Mouse (Mus musculus) limb, embryonic 11.5 days (tissue): ENCODE results near the gene Fbxl19. TPM values are rescaled to one million over a fixed set of nuclear protein-coding genes. Genes with fewer than 3 reads are reported as not detected.

Experiments
- ATAC-seq: fragments of 200-750 bp; cut with Nextera tagmentation; 2 replicates; pipeline ENCODE4 v1.8.0; 2017; ENCODE audit warnings: low read depth; ENCODE audit not compliant: insufficient number of reproducible peaks, low FRiP score, low TSS enrichment
- DNase-seq: peaks from one replicate; pipeline ENCODE4 v3.0.0-alpha.2; 2015; ENCODE audit warnings: low spot score
- H3K27ac ChIP-seq: fragments of 300-500 bp; sonication (generic); replicated peaks from 2 replicates; pipeline ENCODE4 v1.5.1; 2014; ENCODE audit warnings: low read depth, mild to moderate bottlenecking, low read length
- H3K27me3 ChIP-seq: fragments of 300-500 bp; sonication (generic); 2 replicates; pipeline ENCODE4 v1.6.1; 2014; ENCODE audit warnings: mild to moderate bottlenecking, low read length, mixed read lengths; ENCODE audit not compliant: control insufficient read depth, insufficient read depth
- H3K36me3 ChIP-seq: fragments of 300-500 bp; sonication (generic); 2 replicates; pipeline ENCODE4 v1.6.1; 2014; ENCODE audit warnings: mild to moderate bottlenecking, low read length, moderate library complexity, mixed read lengths; ENCODE audit not compliant: control insufficient read depth, insufficient read depth
- H3K4me1 ChIP-seq: fragments of 300-500 bp; sonication (generic); 2 replicates; pipeline ENCODE4 v1.6.1; 2014; ENCODE audit warnings: low read length, mixed read lengths; ENCODE audit not compliant: control insufficient read depth, insufficient read depth
- H3K4me2 ChIP-seq: fragments of 300-500 bp; sonication (generic); 2 replicates; pipeline ENCODE4 v1.6.1; 2014; ENCODE audit warnings: low read depth, mild to moderate bottlenecking, moderate library complexity; ENCODE audit not compliant: severe bottlenecking
- H3K4me3 ChIP-seq: fragments of 300-500 bp; sonication (generic); 2 replicates; pipeline ENCODE4 v1.5.1; 2014; ENCODE audit warnings: low read depth, low read length
- H3K9ac ChIP-seq: fragments of 300-500 bp; sonication (generic); 2 replicates; pipeline ENCODE4 v1.6.1; 2014; ENCODE audit warnings: mild to moderate bottlenecking, low read length
- H3K9me3 ChIP-seq: fragments of 300-500 bp; sonication (generic); 2 replicates; pipeline ENCODE4 v1.6.1; 2016; ENCODE audit warnings: low read length; ENCODE audit not compliant: control insufficient read depth
- WGBS: fragments of 180-500 bp; shearing (Covaris S2); extraction: QIAGEN DNeasy Blood & Tissue Kit; methylation state at CpG from one replicate; pipeline ENCODE4 v1.1.7; 2014; 5-methylcytosine and 5-hydroxymethylcytosine counted together
- polyA plus RNA-seq: library from polyadenylated mRNA; unstranded; fragments of >200 nt; fragmentation: Nextera tagmentation; extraction: Ambion mirVana; gene quantifications from 2 replicates; pipeline ENCODE4 v1.2.1, GENCODE M21; 2014

The Fbxl19 gene
- polyA plus RNA-seq, 1 experiment from 2014 or later, result 10.9 TPM

GRCm38 (mm10) chr7:127809846-127810245 is 65.5 kb downstream of the Fbxl19 start:
- 89% methylated on average over 1 of the region's 1 CpGs for WGBS
- DNase-seq (no peak), ATAC-seq (no peak)
- Histone ChIP-seq H3K27ac (no peak overlapping the region), H3K9me3 (no peaks in the 10 kb centered on the region), H3K4me3 (no peak overlapping the region), H3K9ac (no peak overlapping the region), H3K27me3 (no peaks in the 10 kb centered on the region), H3K4me2 (no peak overlapping the region), H3K36me3 (no peaks in the 10 kb centered on the region), H3K4me1 (no peaks in the 10 kb centered on the region)

- no peaks in the 10 kb centered on the region for H3K4me1 ChIP-seq
- no peaks in the 10 kb centered on the region for H3K9me3 ChIP-seq
- H3K4me2 ChIP-seq, result no peak overlapping the region
- H3K27ac ChIP-seq, result no peak overlapping the region
- H3K9ac ChIP-seq, result no peak overlapping the region
- no peak for ATAC-seq
- WGBS, result 76% methylated on average over 10 of the region's 10 CpGs
- H3K27me3 ChIP-seq, result no peaks in the 10 kb centered on the region
- no peaks in the 10 kb centered on the region for H3K36me3 ChIP-seq
- no peak overlapping the region for H3K4me3 ChIP-seq
- DNase-seq, result no peak
Observed at GRCm38 (mm10) chr7:127810650-127811049, 66.3 kb downstream of the Fbxl19 start.

- Histone ChIP-seq H3K4me2 (no peak overlapping the region), H3K36me3 (no peaks in the 10 kb centered on the region), H3K9me3 (no peaks in the 10 kb centered on the region), H3K9ac (no peak overlapping the region), H3K4me3 (no peak overlapping the region), H3K27me3 (no peaks in the 10 kb centered on the region), H3K4me1 (no peaks in the 10 kb centered on the region), H3K27ac (no peak overlapping the region)
- 76% methylated on average over 4 of the region's 4 CpGs for WGBS
- DNase-seq, result no peak
- no peak for ATAC-seq
Observed at GRCm38 (mm10) chr7:127811240-127811639, 66.9 kb downstream of the Fbxl19 start.

- Histone ChIP-seq H3K4me2 (no peak overlapping the region), H3K27me3 (no peaks in the 10 kb centered on the region), H3K36me3 (no peaks in the 10 kb centered on the region), H3K9ac (no peak overlapping the region), H3K9me3 (no peaks in the 10 kb centered on the region), H3K27ac (no peak overlapping the region), H3K4me3 (no peak overlapping the region), H3K4me1 (no peaks in the 10 kb centered on the region)
- 82% methylated on average over 3 of the region's 3 CpGs for WGBS
- ATAC-seq (no peak), DNase-seq (no peak)
Observed at GRCm38 (mm10) chr7:127812292-127812691, 67.9 kb downstream of the Fbxl19 start.

- no peaks in the 10 kb centered on the region for H3K4me1 ChIP-seq
- no peaks in the 10 kb centered on the region for H3K27me3 ChIP-seq
- H3K9me3 ChIP-seq, result no peaks in the 10 kb centered on the region
- H3K36me3 ChIP-seq, result no peaks in the 10 kb centered on the region
- H3K27ac ChIP-seq, result no peak overlapping the region
- ATAC-seq (no peak), DNase-seq (no peak)
- H3K4me2 ChIP-seq, result no peak overlapping the region
- WGBS, result 81% methylated on average over 4 of the region's 4 CpGs
- no peak overlapping the region for H3K4me3 ChIP-seq
- no peak overlapping the region for H3K9ac ChIP-seq
Observed at GRCm38 (mm10) chr7:127813821-127814220, 69.5 kb downstream of the Fbxl19 start.

- H3K4me2 ChIP-seq, result no peak overlapping the region
- no peak overlapping the region for H3K9ac ChIP-seq
- H3K9me3 ChIP-seq, result no peaks in the 10 kb centered on the region
- 85% methylated on average over 19 of the region's 19 CpGs for WGBS
- H3K27ac ChIP-seq, result no peak overlapping the region
- DNase-seq, result no peak
- H3K4me1 ChIP-seq, result no peaks in the 10 kb centered on the region
- H3K4me3 ChIP-seq, result no peak overlapping the region
- no peak for ATAC-seq
- no peaks in the 10 kb centered on the region for H3K27me3 ChIP-seq
- no peaks in the 10 kb centered on the region for H3K36me3 ChIP-seq
Observed at GRCm38 (mm10) chr7:127814241-127814921, 70.0 kb downstream of the Fbxl19 start.

- no peaks in the 10 kb centered on the region for H3K4me1 ChIP-seq
- H3K9ac ChIP-seq, result no peak overlapping the region
- no peak overlapping the region for H3K4me2 ChIP-seq
- 84% methylated on average over 15 of the region's 15 CpGs for WGBS
- no peaks in the 10 kb centered on the region for H3K27me3 ChIP-seq
- ATAC-seq, result no peak
- H3K27ac ChIP-seq, result no peak overlapping the region
- H3K36me3 ChIP-seq, result no peaks in the 10 kb centered on the region
- H3K9me3 ChIP-seq, result no peaks in the 10 kb centered on the region
- H3K4me3 ChIP-seq, result no peak overlapping the region
- DNase-seq, result no peak
Observed at GRCm38 (mm10) chr7:127815116-127815665, 70.8 kb downstream of the Fbxl19 start.

- DNase-seq (no peak), ATAC-seq (no peak)
- Histone ChIP-seq H3K36me3 (no peaks in the 10 kb centered on the region), H3K27ac (no peak overlapping the region), H3K4me1 (no peaks in the 10 kb centered on the region), H3K9me3 (no peaks in the 10 kb centered on the region), H3K9ac (no peak overlapping the region; the same call in 1 of the 2 replicates), H3K27me3 (no peaks in the 10 kb centered on the region), H3K4me2 (no peak overlapping the region), H3K4me3 (no peak overlapping the region)
- 76% methylated on average over 14 of the region's 15 CpGs for WGBS
Observed at GRCm38 (mm10) chr7:127815954-127816821, 71.8 kb downstream of the Fbxl19 start.
